17 mouse cellular contexts compared by ENCODE assay signal in the genomic region with DNA sequence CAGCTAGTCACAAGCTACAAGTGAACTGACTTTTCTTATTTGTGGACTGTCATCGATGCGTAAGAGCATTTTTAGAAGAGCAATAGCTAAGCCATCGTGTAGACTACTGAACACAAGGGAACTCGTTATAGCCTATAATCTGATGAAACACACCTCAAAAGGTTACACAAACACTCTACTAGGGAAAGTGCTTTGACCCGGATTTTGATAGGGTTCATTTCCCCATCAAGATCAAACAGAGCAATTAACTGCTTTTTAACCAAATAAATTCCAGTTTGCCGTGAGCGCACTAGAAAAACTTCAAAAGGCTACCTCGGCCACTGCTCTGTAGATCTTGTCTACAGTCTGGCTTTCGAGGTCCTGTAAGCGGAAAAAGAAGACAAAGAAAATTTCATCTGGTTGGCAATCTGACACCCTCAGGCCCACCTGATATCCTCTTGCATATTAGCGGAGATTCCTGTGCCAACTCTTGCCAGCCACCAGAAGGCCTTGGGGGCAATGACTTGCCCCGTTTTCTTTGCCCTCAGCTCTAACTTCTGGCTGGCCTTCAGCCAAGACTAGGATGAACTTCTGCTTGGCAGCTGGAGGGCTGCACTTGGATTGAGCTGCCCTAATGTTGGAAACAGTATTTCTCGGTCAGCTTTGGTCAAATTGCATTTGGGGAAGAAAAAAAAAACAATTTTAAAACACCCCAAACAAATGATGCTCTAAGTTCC.
A peak's percentile ranks its signal among the peaks of the same experiment; 100 is the strongest.
DNase-seq lines count a peak whose midpoint lies in the region; ATAC-seq lines count a peak whose summit lies in the region.
"Had no signal": no experiment of that assay in that cellular context is flagged by ENCODE, and none has a peak within 500 bp of the region (broad histone marks: within the 10 kb centered on the region; RNA-seq: fewer than 3 reads in every experiment).

No protein-coding gene starts in this region.

- no peaks in the 10 kb centered on the region for H3K9me3 ChIP-seq in heart, embryonic 11.5 days (replicated peaks; ENCODE audit: control insufficient read depth, low read length)
- H3K9me3 ChIP-seq in embryonic facial prominence, embryonic 13.5 days, result no peaks in the 10 kb centered on the region
- H3K9me3 ChIP-seq: forebrain, embryonic 10.5 days; heart, embryonic 12.5 days; hindbrain, embryonic 12.5 days; limb, embryonic 13.5 days; neural tube, embryonic 15.5 days had no signal

- H3K27ac ChIP-seq in heart, embryonic 11.5 days (ENCODE audit: low read depth, low read length), result no peak overlapping the region
- peak overlapping the region; percentile 80 for H3K27ac ChIP-seq in embryonic facial prominence, embryonic 13.5 days
- H3K27ac ChIP-seq: forebrain, embryonic 10.5 days; hindbrain, embryonic 12.5 days; limb, embryonic 13.5 days; neural tube, embryonic 15.5 days had no signal

- H3K4me3 ChIP-seq in heart, embryonic 11.5 days (ENCODE audit: low read depth, low read length), result no peak overlapping the region
- H3K4me3 ChIP-seq in embryonic facial prominence, embryonic 13.5 days, result no peak overlapping the region
- H3K4me3 ChIP-seq: forebrain, embryonic 10.5 days; heart, embryonic 12.5 days; hindbrain, embryonic 12.5 days; limb, embryonic 13.5 days; megakaryocyte, embryonic 14.5 days; neural tube, embryonic 15.5 days had no signal

- no peak overlapping the region for H3K4me2 ChIP-seq in heart, embryonic 11.5 days
- H3K4me2 ChIP-seq in embryonic facial prominence, embryonic 13.5 days, result 0 out of 2 replicates have a peak overlapping the region, but pooled peaks have one; percentile 16
- H3K4me2 ChIP-seq: heart, embryonic 12.5 days; hindbrain, embryonic 12.5 days; limb, embryonic 13.5 days; neural tube, embryonic 15.5 days had no signal

- no peaks in the 10 kb centered on the region for H3K36me3 ChIP-seq in heart, embryonic 11.5 days (ENCODE audit: control insufficient read depth, insufficient read depth, low read length)
- no peaks in the 10 kb centered on the region for H3K36me3 ChIP-seq in embryonic facial prominence, embryonic 13.5 days
- H3K36me3 ChIP-seq: forebrain, embryonic 10.5 days; heart, embryonic 12.5 days; hindbrain, embryonic 12.5 days; limb, embryonic 13.5 days; neural tube, embryonic 15.5 days had no signal

- no peaks in the 10 kb centered on the region for H3K27me3 ChIP-seq in heart, embryonic 11.5 days (ENCODE audit: control insufficient read depth, insufficient read depth, low read length)
- no peaks in the 10 kb centered on the region for H3K27me3 ChIP-seq in embryonic facial prominence, embryonic 13.5 days
- H3K27me3 ChIP-seq: CH12.LX; heart, embryonic 12.5 days; hindbrain, embryonic 12.5 days; limb, embryonic 13.5 days; neural tube, embryonic 15.5 days; Patski had no signal

- 69% methylated on average over 13 of the region's 13 CpGs for WGBS in heart, embryonic 11.5 days (ENCODE audit: insufficient replicate concordance)
- WGBS in embryonic facial prominence, embryonic 13.5 days, result 21% methylated on average over 13 of the region's 13 CpGs

- DNase-seq in heart, adult 11 months, result peak; percentile 87
- peak; percentile 73 for DNase-seq in 416B (ENCODE audit: low read depth)
- peak; percentile 81 for DNase-seq in kidney, postnatal 14 days
- DNase-seq in thymus, postnatal 10 days (ENCODE audit: low spot score in 2 of 2), result no peak
- DNase-seq in B cell, adult 2 months, result no peak
- DNase-seq: cerebellum, adult 11-12 months; thymus, postnatal 25 days had no signal

- no peak overlapping the region for H3K9ac ChIP-seq in heart, embryonic 11.5 days (ENCODE audit: low read depth, low read length)
- no peak overlapping the region for H3K9ac ChIP-seq in embryonic facial prominence, embryonic 13.5 days
- H3K9ac ChIP-seq: heart, embryonic 12.5 days; hindbrain, embryonic 12.5 days; limb, embryonic 13.5 days; neural tube, embryonic 15.5 days had no signal

- H3K4me1 ChIP-seq in heart, embryonic 11.5 days (ENCODE audit: control insufficient read depth, insufficient read depth, low read length), result peaks cover 46% of the 10 kb centered on the region
- H3K4me1 ChIP-seq in embryonic facial prominence, embryonic 13.5 days, result peaks cover 64% of the 10 kb centered on the region
- H3K4me1 ChIP-seq: megakaryocyte, embryonic 14.5 days had no signal

- ATAC-seq in heart, embryonic 11.5 days (replicated peaks; ENCODE audit: insufficient number of reproducible peaks, low FRiP score, low TSS enrichment), result no peak
- ATAC-seq in embryonic facial prominence, embryonic 13.5 days (ENCODE audit: insufficient number of reproducible peaks, insufficient read depth, low FRiP score, low TSS enrichment, low read depth), result no peak
- ATAC-seq: Patski had no signal

Comparison
In these comparisons a context has a peak if more than half of its experiments do, and no peak if none do; other contexts are left out.
1. DNase-seq: peak in heart, adult 11 months (single experiment), 416B (single experiment) and kidney, postnatal 14 days (single experiment); none in thymus, postnatal 10 days (0 of 2) and B cell, adult 2 months (0 of 2).